Mouse (Mus musculus) ovary, postnatal 14 days (tissue): Measurements from ENCODE around the gene Mgrn1.

Experiments used
- DNase-seq: peaks from one replicate; pipeline ENCODE4 v3.0.0; 2022; ENCODE audit warnings: low spot score

Mgrn1 gene

DNA sequence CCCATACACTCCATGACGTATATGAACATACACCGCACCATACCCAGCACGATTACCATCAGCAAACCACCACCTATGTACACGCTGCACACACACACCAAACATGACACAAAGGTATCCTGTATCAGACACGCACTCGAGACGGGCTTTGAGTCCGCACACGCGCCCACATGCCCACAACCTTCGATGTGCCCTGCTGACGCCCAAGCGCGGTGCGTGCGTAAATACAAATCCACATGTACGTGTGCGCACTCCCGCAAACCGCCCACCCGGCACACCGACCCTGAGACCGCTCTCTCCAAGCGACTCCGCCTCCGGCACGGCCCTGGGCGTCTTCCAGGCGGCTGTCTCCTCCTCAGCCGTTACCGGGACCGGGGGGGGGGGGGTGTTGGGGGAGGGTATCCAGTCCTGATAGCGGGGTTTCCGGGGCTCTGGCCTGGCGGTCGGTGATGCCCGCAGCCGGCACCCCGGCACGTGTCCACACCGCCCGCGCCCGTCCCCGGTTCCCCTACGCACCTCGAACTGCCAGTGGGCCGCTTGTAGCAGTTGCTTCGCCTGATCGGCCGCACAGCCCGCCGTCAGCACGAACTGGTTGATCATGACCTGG, 6.8 kb upstream of the Mgrn1 start:
- DNase-seq = no peak

DNA sequence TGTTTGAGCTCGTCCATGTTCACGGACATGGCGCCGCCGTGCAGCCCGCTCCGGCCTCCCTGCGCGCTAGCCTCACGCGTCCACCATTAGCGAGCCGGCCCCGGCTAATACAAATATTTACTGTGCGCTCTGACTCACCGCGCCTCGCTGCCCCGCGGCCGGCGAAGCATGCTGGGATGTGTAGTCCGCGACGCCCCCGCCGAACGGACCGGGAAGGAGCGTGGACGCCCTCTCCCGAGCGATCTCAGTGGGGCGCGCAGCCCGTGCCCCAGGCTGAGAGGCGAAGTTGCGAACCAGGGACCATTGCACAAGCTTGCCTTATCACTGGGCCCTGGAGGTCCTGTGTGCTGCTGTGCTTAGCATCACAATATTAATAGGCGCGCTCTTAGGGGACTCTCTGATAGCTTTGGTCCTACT, 6.3 kb upstream of the Mgrn1 start:
- DNase-seq = peak; percentile 76

DNA sequence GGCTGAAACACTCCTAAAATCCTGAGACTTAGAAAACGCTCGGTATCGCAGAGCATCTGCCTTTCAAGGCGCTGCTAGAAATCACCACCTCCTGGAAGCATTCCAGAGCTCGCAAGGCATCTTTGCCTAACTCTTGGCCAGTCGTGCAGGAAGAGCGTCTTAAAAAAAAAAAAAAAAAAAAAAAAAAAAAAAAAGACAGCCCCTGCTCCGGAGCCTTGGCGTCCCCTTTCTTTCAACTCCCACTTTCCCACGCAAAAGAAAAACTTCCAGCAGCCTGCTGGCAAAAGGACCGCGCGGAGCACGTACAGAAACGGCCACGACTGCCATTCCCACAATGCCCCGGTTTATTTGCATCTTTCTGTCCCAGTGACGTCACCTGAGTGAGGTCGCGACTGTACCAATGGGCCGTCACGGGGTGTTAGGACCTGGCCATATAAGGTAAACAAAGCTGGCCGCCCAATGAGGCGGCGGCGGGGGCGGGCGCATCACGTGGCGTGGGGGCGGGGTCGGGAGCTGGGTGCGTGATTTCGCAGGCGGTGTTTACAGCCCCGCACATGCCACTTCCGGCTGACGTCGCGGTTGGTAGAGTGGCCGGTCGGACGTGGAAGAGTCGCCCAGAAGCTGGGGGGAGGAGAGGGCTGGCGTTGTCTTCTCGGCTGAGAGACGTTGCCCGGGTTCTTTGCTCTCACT, 5.8 kb upstream of the Mgrn1 start, which contains the start of gene Ubald1:
Gene Ubald1, minus strand, starts transcription at position 180 of the 690 bp plus-strand sequence.
- DNase-seq = peak; percentile 94

DNA sequence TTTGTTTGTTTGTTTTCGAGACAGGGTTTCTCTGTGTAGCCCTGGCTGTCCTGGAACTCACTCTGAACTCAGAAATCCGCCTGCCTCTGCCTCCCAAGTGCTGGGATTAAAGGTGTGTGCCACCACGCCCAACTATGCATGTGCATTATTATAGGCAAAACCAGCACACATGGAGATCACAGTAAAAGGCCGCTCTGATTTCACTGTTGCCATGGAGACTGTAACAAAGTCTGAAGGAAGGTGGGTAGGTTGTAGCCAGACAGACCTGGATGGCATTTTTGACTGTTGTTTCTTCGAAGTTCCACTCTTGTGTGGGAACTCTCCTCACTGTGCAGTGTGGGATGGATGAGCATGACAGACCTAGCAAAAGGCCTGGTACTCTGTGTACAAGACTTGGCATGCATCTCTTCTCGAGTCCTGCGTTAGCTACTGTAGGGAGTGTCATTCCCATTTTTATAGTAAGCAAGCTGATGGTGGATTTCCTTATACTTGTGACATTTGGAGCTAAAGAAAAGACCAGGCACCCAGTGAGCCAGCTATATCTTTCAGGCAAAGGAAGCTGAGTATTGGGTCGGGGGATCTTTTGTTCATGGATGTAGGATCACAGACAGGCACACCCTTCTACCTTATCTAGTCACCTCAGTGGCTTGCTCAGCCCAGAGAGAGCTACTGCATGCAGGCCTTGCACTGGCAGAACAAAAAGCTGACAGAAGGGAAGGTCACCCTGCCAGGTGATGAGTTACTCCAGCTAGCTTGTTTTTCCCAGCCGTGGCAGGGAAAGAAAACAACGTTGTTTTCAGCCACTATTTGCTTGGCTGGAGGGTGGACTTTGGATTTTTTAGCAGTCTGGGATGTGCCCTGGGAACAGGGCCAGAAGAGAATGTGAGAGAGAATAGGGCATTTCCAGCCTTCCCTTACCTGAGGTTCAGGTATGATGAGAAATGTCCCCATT, 4.4 kb upstream of the Mgrn1 start:
- DNase-seq = no peak

DNA sequence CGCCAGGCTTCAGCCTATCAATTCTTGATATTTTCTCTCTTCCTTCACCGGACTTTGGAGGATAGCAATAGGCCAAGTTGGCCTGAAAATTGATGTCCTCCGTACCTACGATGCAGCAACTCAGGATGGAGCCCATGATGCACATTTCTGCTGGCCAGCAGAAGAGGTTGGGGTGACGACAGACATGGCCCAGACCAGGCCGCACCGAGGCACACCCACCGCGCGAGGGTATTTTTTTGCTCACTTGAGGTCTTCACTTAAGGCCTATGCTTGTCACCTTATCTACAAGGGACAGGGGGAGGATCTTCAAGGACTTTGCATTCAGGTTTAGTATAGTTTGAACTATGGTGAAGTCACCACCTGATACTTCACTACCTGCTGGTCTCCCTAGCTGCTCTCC, 1.1 kb upstream of the Mgrn1 start:
- DNase-seq = no peak

DNA sequence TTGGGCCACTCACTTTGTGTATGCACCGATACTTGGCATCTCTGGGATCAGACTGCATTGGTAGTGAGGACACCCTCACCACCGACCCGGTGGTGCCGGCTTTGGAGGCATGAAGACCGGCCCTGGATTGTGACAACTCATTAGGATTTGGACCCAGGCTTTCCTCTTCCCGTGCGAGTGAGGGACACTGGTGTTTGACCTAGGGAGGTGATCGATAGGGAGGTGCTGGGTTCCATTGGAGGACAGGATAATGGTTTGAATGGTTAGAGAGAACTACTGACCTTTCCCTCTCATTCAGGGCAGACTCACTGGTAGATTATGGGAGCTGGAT, 606 bp downstream of the Mgrn1 start:
- no peak for DNase-seq

DNA sequence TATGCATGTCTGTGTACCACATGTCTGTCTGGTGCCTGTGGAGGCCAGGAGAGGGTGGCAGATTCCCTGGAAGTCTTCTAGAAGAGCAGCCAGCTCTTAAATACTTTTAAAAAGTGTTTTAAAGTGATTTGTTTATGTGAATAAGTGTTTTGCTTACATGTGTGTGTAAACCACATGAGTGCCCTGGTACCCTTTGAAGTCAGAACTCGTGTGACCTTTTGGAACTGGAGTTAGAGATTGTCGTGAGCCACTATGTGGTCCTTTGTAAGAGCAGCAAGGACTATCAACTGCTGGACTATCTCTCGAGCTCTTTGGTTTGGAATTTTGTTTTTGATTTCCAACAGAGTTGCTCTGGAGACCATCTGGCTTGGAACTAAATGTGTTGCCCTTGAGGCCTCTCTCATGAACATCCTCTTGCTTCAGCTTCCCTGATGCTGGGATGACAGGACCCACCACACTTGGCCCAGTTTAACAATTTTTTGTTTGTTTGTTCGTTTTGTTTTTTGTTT, 4.2 kb downstream of the Mgrn1 start:
- DNase-seq = no peak

DNA sequence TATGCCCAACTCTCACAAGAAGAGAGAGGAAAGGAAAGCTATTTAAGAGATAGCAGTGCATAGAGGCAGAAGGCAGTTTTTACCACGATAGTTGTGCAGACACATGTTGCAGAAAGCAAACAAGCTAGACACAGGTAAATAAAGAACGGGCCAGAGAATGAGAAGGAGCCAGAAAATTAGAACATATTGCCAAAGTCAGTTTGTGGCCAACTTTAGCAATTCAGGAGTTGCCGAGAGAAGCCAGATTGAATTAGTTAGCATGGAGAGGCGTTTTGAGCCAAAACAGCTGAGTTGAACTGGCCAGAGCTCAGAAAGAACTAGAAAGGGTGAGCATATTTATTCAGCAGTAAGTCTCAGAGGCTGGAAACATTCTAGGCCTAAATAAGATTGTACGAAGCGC, 6.1 kb downstream of the Mgrn1 start:
- no peak for DNase-seq

DNA sequence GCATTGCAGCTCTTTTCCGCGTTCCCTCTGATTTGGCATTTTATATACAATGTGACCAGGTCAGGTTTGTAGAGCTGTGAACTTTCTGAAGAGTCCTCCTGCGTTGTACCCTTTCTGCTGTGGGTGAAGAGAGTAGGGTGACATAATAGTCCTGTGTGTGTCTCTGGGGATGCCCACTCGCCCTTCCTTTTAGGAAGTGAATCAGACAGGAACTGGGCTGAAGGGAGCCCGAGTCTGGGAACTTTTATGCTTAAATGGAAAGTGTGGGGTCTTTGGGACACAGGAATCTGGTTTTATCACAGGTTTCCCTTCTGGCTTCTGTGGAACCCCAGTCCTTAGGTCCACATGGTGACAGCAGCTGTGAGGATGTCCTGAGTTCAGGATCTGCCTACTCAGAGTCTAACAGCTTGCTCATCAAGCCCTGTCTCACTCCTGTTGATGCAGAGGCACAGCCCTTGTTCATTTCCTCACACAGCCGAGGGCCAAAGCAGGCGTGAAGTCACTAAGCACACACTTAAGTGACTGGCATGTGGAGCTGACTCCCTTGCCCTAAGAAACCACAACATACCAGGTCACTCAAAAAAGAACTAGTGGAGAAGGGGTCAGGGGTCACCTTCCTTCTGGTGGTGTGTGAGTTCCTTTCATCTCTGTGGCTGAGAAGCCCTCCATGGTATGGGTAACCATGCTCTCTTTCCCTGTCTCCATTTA, 8.3 kb downstream of the Mgrn1 start:
- no peak for DNase-seq

DNA sequence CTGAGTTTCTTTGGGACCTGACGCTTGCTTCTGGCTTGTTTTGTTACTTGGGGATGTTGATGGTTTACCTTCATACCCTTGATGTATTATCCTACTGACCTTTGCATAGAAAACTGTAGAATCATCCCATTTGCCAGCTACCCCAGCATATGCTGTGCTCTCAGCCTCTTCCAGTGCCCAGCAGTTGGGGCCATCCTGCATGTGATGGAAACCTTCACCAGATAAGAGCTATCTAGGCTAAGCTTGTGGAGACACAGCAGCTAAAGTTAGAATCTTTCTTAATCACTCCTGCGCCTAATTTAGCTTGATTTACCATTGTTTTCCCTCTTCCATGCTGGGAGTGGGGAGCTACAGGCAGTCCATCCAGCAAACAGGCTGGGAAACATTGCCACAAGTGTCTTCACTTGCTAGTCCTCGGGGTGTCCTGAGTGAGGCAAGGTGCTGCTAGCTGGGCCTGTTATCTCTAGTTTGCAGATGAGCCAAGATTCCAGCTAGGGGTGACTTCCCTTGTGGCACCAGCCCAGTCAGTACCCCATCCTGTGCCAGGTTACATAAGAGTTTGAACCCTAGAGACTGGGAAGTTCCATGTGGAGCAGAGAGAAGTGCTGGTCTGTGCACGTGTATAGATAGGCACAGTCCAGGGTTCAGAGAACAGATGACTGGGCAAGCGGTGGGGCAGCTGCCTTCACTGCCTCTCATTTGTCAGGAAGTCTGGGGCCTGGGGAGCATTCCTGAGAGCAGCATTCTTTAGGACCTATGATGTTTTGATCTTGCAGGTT, 10.4 kb downstream of the Mgrn1 start:
- DNase-seq = no peak

DNA sequence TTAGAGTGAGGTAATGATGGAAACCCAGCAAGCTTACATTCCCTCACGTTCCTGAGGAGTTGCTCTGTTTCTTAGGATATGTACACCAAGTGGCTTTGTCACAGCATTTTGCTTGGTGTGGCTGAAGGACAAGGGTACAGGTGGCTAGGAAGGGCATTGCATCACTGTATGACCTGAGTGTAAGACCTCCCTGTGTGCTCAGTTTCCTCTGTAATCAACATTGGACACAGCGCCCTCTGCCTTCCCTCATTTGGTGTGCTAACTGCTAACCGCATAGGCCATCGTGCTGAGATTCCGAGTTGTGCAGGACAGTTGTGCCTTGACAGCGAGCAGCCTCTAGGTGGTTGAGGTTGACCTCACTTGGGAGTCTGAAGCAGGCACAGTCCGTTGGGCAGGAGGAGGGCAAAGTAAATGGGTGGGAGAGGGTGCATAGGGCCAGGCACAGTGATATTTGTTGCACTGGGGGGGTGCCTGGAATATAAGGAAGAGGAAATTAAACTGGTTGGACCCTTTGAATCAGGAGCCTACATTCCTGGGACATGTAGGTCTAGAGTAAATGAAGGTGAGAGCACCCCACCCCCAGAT, 11.2 kb downstream of the Mgrn1 start:
- DNase-seq = no peak

DNA sequence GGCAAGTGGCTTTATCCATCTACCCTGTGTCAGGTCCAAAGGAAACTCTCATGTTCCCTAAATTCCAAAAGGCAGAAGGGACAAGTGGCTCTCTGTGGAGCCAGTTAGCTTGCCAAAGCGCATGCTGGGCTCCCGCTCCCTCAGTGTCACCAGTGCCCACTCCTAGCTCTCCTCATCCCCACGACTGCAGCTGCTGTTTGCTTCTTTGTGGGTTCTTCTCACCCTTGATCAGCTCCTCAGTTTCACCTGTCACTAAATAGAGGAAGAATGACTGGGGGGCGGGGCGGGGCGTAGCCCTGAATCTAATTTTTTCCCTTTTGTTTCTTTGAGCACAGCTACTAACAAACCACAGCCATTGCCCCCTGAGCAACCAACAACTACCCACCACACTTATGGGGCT, 12.8 kb downstream of the Mgrn1 start:
- no peak for DNase-seq

DNA sequence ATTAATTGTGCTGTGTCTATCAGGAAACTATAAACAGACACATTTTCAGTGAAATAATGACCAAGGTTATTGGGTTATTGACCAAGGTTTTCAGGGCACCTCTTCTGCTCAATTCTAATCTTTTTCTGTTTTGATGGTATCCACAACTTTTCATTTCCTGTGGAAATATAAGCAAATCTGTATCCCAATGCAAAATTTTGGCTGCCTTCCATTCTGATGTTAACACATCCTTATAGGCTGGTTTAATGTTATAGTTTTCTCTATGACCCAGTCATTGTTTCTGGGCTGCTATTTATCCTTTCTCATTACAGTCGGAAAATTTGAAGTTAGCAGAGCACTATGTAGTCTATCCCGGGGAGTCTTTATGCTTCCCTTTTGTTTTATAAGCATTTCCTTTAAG, 13.7 kb downstream of the Mgrn1 start:
- no peak for DNase-seq

DNA sequence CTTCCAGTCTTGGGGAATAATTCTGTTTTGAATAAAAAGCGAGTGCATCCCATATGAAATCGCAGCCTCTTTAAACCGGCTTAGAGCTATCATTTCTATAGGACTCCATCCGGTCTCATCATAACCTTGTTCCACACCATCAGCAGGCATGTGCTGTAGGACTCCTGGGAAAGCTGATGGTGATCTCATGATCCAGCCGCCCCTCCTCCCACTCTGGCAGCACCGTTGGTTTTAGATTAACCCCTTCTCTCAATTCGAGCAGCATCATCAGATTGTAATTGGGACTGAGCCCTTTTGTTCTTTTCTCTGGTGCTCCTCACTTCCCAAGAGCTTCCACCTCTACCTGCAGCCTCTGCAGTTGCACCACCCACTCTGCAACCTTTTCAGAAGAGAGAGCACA, 15.1 kb downstream of the Mgrn1 start:
- no peak for DNase-seq

DNA sequence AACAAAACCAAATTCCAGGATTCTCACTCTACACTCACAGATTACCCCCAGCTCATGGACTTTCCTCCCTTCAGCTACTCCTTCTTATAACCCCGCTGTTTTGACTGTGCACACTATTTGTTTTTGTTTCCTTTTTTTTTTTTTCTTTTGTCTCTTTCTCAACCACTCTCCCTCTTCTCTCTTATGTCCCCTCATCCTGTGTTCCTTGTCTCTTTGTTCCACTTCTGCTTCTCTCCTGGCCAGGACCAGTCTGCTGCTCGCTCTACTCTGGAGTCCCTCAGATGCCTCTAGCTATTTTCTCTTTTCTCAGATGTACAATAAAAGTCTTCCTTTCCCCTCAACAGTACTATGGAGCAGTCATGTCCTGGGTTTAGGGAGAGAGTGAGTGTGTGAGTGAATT, 16.3 kb downstream of the Mgrn1 start:
- DNase-seq = no peak

DNA sequence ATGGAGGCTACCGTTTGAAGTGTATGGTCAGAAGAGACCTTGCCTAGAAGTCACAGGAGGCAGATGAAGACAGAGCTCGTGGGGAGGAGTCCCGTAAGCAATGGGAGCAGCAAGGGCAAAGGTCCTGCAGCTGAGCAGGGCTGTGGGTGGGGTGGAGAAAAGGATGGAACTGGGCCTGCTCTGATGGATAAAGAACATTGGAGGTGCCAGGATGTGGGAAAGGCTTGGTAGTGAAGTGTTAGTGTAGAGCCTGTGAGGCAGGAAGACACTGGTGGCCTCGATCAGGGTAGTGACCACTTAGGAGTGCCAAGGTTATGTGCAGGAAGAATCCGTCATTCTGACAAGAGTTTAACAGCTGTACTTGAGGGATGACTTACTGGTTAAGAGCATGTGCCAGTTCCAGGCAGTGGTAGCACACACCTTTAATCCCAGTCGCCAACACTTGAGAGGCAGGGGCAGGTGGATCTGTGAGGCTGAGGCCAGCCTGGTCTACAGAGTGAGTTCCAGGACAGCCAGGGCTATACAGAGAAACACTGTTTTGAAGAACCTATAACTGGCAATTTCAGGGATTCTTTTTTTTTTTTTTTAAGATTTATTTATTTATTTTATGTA, 17.5 kb downstream of the Mgrn1 start:
- DNase-seq = no peak

DNA sequence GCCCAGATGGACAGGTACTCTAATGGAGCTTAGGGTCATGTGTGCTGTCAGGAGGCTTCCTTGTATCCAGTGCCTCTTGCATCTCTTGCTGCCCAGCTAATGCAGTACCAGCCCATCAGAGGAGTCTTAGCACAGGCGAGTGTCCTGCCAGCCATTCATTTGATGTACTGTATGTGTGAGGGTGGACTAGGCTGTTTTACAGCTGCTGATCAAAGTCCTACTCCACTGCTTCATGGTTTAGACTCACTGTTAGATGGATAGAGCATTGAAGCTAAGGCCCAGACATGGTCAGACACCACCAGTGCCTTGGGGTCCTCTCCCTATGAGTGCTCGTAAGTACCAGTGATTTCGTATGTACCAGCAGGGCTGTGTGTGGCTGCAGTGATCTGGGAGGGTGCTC, 18.8 kb downstream of the Mgrn1 start:
- no peak for DNase-seq

DNA sequence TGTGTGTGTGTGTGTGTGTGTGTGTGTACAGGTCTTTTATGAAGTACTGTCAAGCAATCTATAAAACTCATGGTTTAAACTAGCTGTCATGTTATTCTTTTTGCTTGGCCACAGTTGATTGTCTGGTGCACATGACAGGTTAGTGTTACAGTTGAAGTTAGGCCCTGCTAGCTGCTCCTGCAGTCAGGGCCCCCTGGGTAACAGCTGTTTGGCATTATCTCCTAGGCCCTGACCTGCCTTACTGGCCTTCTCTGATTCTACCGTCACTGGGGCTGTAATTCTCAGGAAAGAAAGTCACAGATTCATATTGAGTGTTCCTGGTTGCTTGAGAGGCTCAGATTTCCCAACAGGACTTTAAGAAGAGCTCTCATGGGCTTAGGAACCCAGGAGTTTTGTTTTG, 19.5 kb downstream of the Mgrn1 start:
- DNase-seq = no peak

DNA sequence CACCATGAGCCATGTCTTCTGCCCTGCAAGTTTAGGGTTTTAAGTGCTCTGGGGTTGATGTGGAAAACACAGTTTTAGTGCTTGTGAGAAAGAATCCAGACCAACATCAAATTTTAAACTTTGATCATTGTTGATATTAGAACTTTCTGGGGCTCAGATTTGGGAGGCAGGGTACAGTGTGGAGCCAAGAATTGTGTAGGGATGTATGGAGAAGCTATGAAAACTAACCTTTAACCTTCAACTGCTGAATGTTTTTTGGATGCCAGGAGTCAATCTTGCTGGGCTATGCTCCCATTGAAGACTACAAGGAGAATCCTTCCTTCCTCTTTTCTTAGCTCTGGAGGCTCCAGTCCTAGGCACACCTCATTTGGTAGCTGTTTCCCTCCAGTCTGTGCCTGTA, 20.5 kb downstream of the Mgrn1 start:
- no peak for DNase-seq

DNA sequence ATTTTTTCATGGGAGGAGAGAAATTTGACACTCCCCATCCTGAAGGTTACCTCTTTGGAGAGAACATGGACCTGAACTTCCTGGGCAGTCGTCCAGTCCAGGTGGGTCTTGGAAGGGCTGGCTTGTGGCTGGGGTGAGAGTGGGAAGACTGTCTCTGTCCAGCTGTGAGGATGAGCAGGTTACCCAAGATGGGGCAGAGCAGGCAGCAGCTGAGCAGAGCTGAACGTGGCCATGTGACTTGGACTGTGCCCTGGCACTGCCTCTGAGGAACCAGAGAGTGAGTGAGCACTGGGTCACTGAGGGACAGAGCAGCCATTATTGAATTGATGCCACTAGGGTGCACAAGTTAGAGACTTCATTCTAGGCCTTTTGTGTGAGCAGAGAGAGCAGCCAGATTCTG, 21.3 kb downstream of the Mgrn1 start:
- no peak for DNase-seq

DNA sequence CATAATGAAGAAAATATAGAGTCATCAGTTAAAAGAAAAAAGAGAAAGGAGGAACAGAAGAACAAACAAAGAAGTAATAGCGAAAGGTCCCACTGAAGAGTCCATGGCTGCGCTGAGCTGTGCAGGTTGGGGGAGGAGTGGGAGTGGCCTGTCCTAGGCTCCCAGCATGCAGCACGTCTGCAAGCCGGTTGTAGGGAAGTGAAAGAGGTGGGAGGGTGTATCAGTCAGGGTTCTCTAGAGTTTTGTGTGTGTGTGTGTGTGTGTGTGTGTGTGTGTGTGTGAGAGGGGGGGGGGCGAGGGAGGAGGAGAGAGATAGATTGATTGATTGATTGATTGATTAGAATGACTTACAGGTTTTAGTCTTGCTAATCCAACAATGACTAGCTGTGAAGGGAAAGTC, 21.9 kb downstream of the Mgrn1 start:
- DNase-seq = no peak
